Mouse (Mus musculus): Measurements from ENCODE around the gene Arl5c.
"Not testable (repeated sequence)": the region's sequence is repeated elsewhere in the genome, so short reads cannot be mapped to it uniquely, and the experiment has no call there.

Arl5c gene

GRCm38 (mm10) chr11:97960907-97961306, 35.1 kb downstream of the Arl5c start:
- no peak for DNase-seq (ENCODE audit: low read depth, low spot score)

DNA sequence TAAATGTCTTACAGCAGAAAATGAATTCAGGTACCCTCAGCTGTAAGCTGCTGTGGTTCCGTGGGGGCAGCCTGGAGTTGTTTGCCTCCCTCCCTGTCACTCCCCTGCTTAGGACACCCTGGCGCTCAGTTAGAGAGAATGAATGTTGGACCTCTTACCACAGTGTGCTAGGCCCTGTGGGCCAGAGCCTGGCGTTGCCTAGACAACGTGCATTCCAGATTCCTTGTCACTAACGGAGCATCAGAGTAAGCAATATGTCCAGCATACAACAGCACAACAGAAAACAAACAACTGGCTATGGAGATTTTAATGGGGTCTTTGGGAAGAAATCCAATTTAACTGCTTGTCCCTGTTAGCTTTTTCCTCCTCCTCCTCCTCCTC, 36.7 kb downstream of the Arl5c start:
- no peak for DNase-seq (ENCODE audit: low read depth, low spot score)

GRCm38 (mm10) chr11:97958641-97959299, 37.2 kb downstream of the Arl5c start:
- DNase-seq (ENCODE audit: low read depth, low spot score), result no peak

DNA sequence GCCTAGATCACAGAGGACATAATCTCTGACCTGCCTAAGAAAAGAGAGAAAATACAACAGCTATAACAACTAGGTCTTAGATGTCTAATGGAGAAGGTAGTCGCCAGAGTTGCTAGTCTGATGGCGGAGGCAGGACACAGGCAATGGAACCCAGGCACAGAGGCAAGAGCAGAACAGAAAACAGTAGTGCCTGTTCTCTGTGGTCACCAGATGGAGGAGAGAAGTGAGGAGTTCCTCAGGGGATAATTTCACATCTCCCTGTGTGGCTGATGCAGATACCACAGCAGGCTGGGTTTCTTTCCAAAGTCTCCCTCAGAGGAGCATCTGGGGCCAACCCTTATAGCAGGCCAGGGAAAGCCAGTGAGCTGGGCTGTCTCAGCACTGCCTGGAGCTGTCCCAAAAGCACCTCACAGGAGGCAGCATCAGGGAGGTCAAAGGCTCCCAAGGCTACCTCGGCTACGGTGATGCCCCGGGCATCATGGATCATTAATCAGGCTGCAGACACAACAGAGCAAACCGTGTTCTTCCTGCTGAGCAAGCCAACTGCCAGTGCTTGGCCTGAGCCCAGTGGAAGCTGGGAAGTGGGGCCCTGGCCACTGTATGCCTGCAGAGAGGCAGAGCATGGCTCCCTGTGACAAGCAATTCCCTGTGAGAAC, 38.9 kb downstream of the Arl5c start:
- DNase-seq (ENCODE audit: low read depth, low spot score), result no peak

GRCm38 (mm10) chr11:97955915-97956314, 40.1 kb downstream of the Arl5c start:
- DNase-seq (ENCODE audit: low read depth, low spot score), result no peak

GRCm38 (mm10) chr11:97955146-97955902, 40.7 kb downstream of the Arl5c start:
- no peak for DNase-seq (ENCODE audit: low read depth, low spot score)

GRCm38 (mm10) chr11:97954469-97955141, 41.4 kb downstream of the Arl5c start:
- DNase-seq (ENCODE audit: low read depth, low spot score), result no peak

DNA sequence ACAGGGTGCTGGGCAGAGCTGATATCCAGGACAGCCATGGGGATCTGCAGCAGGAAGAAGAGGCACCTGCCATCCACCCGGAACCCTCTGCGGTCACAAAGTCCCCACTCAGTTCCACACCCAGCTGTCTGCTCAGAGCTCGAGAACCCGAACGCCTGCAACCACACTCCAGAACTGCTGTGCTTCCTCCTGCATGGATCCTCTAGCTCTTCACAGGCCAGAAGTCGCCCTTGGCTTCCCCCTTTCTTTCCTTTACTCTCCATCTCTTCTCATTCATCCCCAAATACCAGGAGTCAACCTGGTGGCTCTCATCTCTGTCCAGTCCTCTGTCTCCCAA, 42.1 kb downstream of the Arl5c start:
- no peak for DNase-seq (ENCODE audit: low read depth, low spot score)

GRCm38 (mm10) chr11:97953179-97953938, 42.6 kb downstream of the Arl5c start:
- no peak for DNase-seq (ENCODE audit: low read depth, low spot score)

GRCm38 (mm10) chr11:97952367-97953006, 43.5 kb downstream of the Arl5c start:
- DNase-seq (ENCODE audit: low read depth, low spot score), result no peak

DNA sequence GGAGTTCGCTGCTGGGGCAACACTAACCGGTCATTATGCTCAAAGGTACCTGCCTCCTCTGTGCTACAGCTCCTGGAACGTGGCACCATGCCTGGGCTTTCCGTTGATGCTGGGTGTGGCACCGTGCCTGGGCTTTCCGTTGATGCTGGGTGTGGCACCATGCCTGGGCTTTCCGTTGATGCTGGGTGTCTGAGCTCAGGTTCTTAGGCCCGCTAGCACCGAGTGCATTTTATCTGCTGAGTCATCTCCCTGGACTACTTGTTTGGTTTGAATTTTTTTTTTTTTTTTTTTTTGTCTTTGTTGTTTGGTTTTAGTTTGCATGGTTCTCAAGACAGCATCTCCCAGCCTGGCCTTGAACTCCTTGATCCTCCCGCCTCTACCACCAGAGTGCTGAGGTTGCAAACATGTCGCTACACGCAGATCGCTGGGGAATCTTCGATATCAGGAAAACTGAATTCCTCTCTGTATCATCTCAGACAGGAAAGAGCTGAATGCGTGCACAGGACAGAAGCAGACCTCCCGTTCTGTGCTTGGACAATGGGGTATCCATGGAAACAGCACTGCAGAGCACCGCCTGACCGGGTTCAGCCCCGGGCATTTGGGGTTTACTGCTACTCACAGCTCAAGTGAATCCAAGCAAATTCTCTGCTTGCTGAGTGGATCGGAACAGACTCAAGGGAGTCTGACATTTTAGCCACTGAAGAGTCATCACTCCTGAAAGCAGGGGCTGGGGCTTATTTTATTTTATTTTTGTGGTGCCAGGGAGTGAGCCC, 46.1 kb downstream of the Arl5c start:
- no peak for DNase-seq (ENCODE audit: low read depth, low spot score)

- no peak for DNase-seq (ENCODE audit: low read depth, low spot score)
Measured at GRCm38 (mm10) chr11:97947426-97947825, 48.6 kb downstream of the Arl5c start.

GRCm38 (mm10) chr11:97945738-97946289, 50.2 kb downstream of the Arl5c start:
- DNase-seq (ENCODE audit: low read depth, low spot score), result not testable (repeated sequence)

DNA sequence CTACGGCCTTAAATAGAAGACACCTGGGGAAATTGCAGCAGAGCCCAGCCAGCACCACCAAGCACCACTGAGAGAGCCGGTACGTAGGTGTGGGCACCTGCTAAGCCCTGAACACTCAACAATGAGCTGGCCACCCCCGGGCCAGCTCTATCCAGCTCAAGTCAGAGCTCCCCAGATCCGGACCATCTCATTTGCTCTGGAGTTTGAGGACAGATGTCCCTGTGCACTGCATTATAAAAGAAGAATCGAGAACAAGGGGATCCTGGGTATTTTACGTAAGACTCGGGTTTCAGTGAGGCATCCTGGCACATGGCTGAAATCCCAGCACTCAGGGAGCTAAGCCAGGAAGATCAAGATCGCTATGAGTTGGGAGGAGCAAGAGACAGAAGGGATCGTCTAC, 51.0 kb downstream of the Arl5c start:
- peak; percentile 46 for DNase-seq (ENCODE audit: low read depth, low spot score)

DNA sequence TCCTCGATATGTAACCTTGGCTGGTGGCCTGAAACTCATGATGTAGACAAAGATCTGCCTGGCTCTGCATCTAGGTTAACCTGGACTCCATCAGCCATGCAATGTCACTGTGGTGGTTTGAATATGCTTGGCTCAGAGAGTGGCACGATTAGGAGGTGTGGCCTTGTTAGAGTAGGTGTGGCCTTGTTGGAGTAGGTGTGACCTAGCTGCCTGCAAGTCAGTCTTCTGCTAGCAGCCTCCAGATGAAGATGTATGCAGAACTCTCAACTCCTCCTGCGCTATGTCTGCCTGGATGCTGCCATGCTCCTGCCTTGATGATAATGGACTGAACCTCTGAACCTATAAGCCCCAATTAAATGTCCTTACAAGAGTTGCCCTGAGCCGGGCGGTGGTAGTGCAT, 52.7 kb downstream of the Arl5c start:
- DNase-seq (ENCODE audit: low read depth, low spot score), result no peak

GRCm38 (mm10) chr11:97942420-97943111, 53.4 kb downstream of the Arl5c start:
- DNase-seq (ENCODE audit: low read depth, low spot score), result no peak

Measured in telencephalon, adult 2 months (tissue).